In the genomic region with DNA sequence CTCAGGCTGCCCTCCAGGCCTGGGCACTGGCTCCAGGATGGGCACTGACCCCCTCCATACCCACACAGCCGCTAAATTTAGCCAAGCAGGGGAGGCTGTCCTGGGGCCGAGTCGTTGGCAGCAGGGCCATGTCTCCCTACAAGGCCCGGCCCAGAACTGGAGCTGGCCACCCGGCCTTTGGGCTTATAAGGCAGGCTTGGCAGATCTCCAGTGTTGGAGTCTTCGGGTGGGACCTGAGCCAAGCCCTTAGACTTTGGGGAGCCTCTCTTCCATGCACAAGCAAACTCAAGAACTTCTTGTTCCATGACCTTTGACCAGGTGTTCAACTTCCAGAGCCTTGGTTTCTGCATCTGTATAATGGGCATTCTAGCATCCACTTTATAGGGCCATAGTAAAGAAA, we compare ENCODE assay signal across 21 mouse cellular contexts.
"Had no signal": no experiment of that assay in that cellular context is flagged by ENCODE, and none has a peak within 500 bp of the region (broad histone marks: within the 10 kb centered on the region; RNA-seq: fewer than 3 reads in every experiment).

No protein-coding gene starts in this region.

- DNase-seq: lung, adult 18-20 months; lung, postnatal 14 days; lung, postnatal 4 days; midbrain, embryonic 14.5 days; retina, postnatal 1 day; right cerebral cortex, adult 18-20 months; right cerebral cortex, postnatal 25 days; right cerebral cortex, postnatal 4 days; spleen, adult 18-20 months; thymus, adult 18-20 months; thymus, postnatal 25 days had no signal

- H3K27me3 ChIP-seq: liver, embryonic 12.5 days; lung, embryonic 15.5 days; neural tube, embryonic 13.5 days; neural tube, embryonic 15.5 days had no signal

- H3K4me3 ChIP-seq: liver, embryonic 12.5 days; lung, embryonic 15.5 days; midbrain, embryonic 10.5 days; midbrain, embryonic 12.5 days; myocyte; neural tube, embryonic 13.5 days; neural tube, embryonic 15.5 days had no signal

- H3K4me2 ChIP-seq: liver, embryonic 12.5 days; lung, embryonic 15.5 days; midbrain, embryonic 12.5 days; neural tube, embryonic 13.5 days; neural tube, embryonic 15.5 days had no signal

- H3K36me3 ChIP-seq: liver, embryonic 12.5 days; lung, embryonic 15.5 days; midbrain, embryonic 10.5 days; midbrain, embryonic 12.5 days; neural tube, embryonic 13.5 days; neural tube, embryonic 15.5 days had no signal

- H3K4me1 ChIP-seq: midbrain, embryonic 12.5 days; neural tube, embryonic 13.5 days; neural tube, embryonic 15.5 days had no signal

- H3K9ac ChIP-seq: liver, embryonic 12.5 days; liver, embryonic 14.5 days; lung, embryonic 15.5 days; midbrain, embryonic 12.5 days; neural tube, embryonic 13.5 days; neural tube, embryonic 15.5 days had no signal

- H3K27ac ChIP-seq: liver, embryonic 12.5 days; liver, embryonic 14.5 days; lung, embryonic 15.5 days; midbrain, embryonic 10.5 days; midbrain, embryonic 12.5 days; neural tube, embryonic 13.5 days; neural tube, embryonic 15.5 days had no signal

- H3K9me3 ChIP-seq: liver, embryonic 12.5 days; lung, embryonic 15.5 days; midbrain, embryonic 10.5 days; midbrain, embryonic 12.5 days; neural tube, embryonic 13.5 days; neural tube, embryonic 15.5 days had no signal

- ATAC-seq: liver, embryonic 12.5 days; lung, postnatal 0 days; midbrain, embryonic 16.5 days had no signal
